Mouse (Mus musculus) ES-E14 (cell line): ENCODE measurements at regions not wholly inside any gene's neighbourhood (a gene's known extent, or its start where the extent isn't known, plus 50 kb on each side); places are given as distances from the start of the nearest gene placed in this dataset.

ENCODE experiments used
- DNase-seq: peaks from one replicate; pipeline ENCODE4 v3.0.0-alpha.2; 2013; ENCODE audit warnings: low read depth, low spot score
- H3K27ac ChIP-seq: 2 replicates; pipeline ENCODE4 v1.5.1; 2012; ENCODE audit warnings: low read depth, mild to moderate bottlenecking, low read length, moderate library complexity, mixed read lengths; ENCODE audit not compliant: poor library complexity, insufficient read depth, severe bottlenecking
- H3K36me3 ChIP-seq: 2 replicates; pipeline ENCODE4 v1.6.1; 2012; ENCODE audit warnings: mild to moderate bottlenecking, low read length, moderate library complexity, mixed read lengths; ENCODE audit not compliant: control insufficient read depth, poor library complexity, insufficient read depth, severe bottlenecking
- H3K4me1 ChIP-seq, 2 experiments: fragments of 150-350 bp in 1 of 2; sonication (generic) in 1 of 2; 2 replicates each; pipeline ENCODE4 v1.6.1; 2012; ENCODE audit warnings: low read length in 2 of 2, mild to moderate bottlenecking in 1 of 2, mixed read lengths in 1 of 2; ENCODE audit not compliant: control insufficient read depth in 2 of 2, insufficient read depth in 2 of 2, poor library complexity in 1 of 2
- H3K4me3 ChIP-seq, 2 experiments: fragments of 150-350 bp in 1 of 2; sonication (generic) in 1 of 2; 2 replicates each; pipeline ENCODE4 v1.5.1; 2012; ENCODE audit warnings: low read length in 2 of 2, low read depth in 1 of 2, mild to moderate bottlenecking in 1 of 2, mixed read lengths in 1 of 2; ENCODE audit not compliant: insufficient read depth in 1 of 2, poor library complexity in 1 of 2, severe bottlenecking in 1 of 2
- H3K9ac ChIP-seq: 2 replicates; pipeline ENCODE4 v1.6.1; 2012; ENCODE audit warnings: low read depth, mild to moderate bottlenecking, low read length, mixed read lengths; ENCODE audit not compliant: poor library complexity, insufficient read depth, severe bottlenecking
- H3K9me3 ChIP-seq: fragments of 150-350 bp; sonication (generic); 2 replicates; pipeline ENCODE4 v1.6.1; 2012; ENCODE audit warnings: low read depth, mild to moderate bottlenecking, low read length; ENCODE audit not compliant: control insufficient read depth, insufficient read depth
- CHD2 ChIP-seq: IDR thresholded peaks from 2 replicates; pipeline ENCODE4 v1.6.1; 2014; ENCODE audit warnings: mild to moderate bottlenecking, low read depth, low read length, inconsistent platforms
- HCFC1 ChIP-seq: IDR thresholded peaks from 2 replicates; pipeline ENCODE4 v1.6.1; 2012; ENCODE audit warnings: low read length, inconsistent platforms, borderline replicate concordance; ENCODE audit not compliant: insufficient read depth
- MAFK ChIP-seq: IDR thresholded peaks from 2 replicates; pipeline ENCODE4 v1.6.1; 2014; ENCODE audit warnings: mild to moderate bottlenecking, low read depth, low read length, inconsistent platforms; ENCODE audit not compliant: insufficient read depth
- ZC3H11A ChIP-seq: IDR thresholded peaks from 2 replicates; pipeline ENCODE4 v1.6.1; 2012; ENCODE audit warnings: low read depth, mild to moderate bottlenecking, inconsistent platforms, low read length, borderline replicate concordance
- ZNF384 ChIP-seq: IDR thresholded peaks from 2 replicates; pipeline ENCODE4 v1.6.1; 2012; ENCODE audit warnings: low read depth, low read length, inconsistent platforms
- in situ Hi-C, 2 experiments: fragments of 600-800 bp; cut with MboI; formaldehyde crosslinking; loops; one replicate each; pipeline ENCODE4 v1.15.1; 2025; ENCODE audit warnings: low sequenced_read_pairs in 2 of 2, inconsistent platforms in 1 of 2; ENCODE audit not compliant: unreplicated experiment in 2 of 2

DNA sequence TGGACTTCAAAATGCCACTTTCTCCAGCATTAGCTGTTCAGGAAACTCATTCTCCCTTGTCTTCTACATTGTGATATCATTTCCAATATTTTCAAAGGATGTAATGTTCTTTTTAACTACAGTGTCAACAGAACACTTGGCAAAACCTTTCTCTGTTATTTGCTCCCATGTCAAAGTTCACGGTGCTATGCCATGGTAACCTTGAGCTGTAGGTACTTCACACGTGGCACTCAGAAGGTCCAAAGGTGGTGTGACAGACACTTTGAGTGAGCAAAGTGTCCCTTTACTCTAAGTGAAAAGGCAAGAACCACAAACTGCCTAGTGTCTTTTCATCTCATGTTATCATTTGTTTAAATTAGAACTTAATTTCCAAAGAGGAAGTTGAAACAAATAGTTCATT, 53.3 kb upstream of the Tram2 start:
- TF ChIP-seq ZNF384 (no peak), MAFK (no peak), CHD2 (no peak), HCFC1 (no peak), ZC3H11A (no peak)
- H3K4me1 ChIP-seq: no peaks in the 10 kb centered on the region

DNA sequence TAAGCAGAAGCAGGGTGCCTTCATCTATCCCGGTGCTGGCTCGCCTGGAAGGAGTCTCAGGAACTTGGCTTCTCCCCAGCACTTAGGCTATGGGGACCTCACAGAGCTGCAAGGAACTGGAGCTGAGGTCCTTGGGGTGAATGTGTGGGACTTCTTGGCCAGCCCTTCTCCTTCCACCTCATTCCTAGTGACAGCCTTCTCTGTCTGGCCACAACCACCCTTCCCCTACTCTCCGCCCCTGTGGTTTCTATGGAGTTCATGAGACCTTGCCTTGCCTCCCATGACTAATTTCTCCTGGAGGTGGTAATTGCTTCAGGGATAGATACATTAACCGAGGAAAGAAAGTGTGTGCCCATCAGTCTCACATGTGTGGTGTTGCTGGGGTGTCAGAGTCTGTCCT, 67.9 kb upstream of the Tram2 start:
- in situ Hi-C loops: no loop called here
- no peak for DNase-seq

More for the DNA sequence above, 53.3 kb upstream of the Tram2 start:
- no peak for DNase-seq
- no peak overlapping the region for H3K27ac ChIP-seq
- no peak overlapping the region for H3K9ac ChIP-seq
- no peaks in the 10 kb centered on the region for H3K9me3 ChIP-seq
- no peaks in the 10 kb centered on the region for H3K36me3 ChIP-seq
- in situ Hi-C loops: no loop called here
- no peak overlapping the region for H3K4me3 ChIP-seq

DNA sequence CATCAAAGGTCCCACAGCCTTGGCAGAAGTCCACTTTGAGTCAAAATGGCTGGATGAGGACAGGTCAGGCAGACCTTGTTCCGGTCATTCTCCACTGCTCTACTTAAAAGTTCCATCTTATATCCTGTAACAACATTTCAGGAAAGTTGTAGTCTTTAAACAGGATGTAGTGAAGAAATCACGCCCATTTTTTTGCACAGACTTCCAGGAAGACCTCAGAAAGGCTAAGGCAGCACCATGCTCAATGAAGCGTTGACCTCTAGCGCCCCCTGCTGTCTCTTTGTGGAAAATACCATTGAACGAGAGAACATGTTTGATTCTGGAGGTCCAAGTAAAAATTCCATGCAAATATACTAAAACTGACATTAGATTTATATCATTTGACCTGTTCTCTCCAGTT, 56.6 kb upstream of the Tmem14a start:
- in situ Hi-C loops: loop anchor here (10.0 kb wide), 1 partner anchor 227 kb away; no protein-coding TSS in a partner anchor
- DNase-seq: peak; percentile 80
- peak; percentile 84 for TF ChIP-seq ZC3H11A
- TF ChIP-seq CHD2: no peak

More for the DNA sequence above, 67.9 kb upstream of the Tram2 start:
- TF ChIP-seq MAFK (no peak), CHD2 (no peak), ZC3H11A (no peak), ZNF384 (no peak), HCFC1 (no peak)
- no peak overlapping the region for H3K9ac ChIP-seq
- no peaks in the 10 kb centered on the region for H3K36me3 ChIP-seq
- H3K4me3 ChIP-seq: no peak overlapping the region
- no peaks in the 10 kb centered on the region for H3K9me3 ChIP-seq
- H3K4me1 ChIP-seq: no peaks in the 10 kb centered on the region
- H3K27ac ChIP-seq: no peak overlapping the region

DNA sequence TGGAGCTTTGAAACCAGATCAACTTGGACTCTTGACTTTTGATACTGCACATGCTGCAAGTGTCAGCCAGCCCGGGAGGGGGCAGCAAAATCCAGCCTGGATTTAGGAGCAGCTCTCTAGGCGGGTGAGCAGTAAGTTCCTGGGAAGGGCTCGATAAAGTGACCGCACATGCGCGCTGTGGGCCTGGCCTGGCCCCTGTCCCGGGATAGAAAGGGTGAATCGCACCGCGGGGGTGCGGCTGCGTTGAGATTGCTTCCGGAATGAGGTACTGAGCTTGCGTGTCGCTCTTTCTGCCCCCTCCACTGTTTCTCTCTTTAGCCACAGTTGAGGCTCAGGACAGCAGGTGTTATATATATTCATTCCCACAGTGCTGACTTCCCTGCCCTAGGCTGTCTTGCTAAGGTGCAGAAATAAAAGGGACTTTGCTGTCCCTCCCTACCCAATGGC, 52.1 kb upstream of the Tmem14a start:
- in situ Hi-C loops: loop anchor here (10.0 kb wide), 1 partner anchor 232 kb away; no protein-coding TSS in a partner anchor

More for the DNA sequence above, 56.6 kb upstream of the Tmem14a start:
- H3K27ac ChIP-seq: no peak overlapping the region
- H3K4me3 ChIP-seq: no peak overlapping the region
- no peaks in the 10 kb centered on the region for H3K9me3 ChIP-seq
- H3K9ac ChIP-seq: no peak overlapping the region
- no peaks in the 10 kb centered on the region for H3K4me1 ChIP-seq
- H3K36me3 ChIP-seq: no peaks in the 10 kb centered on the region

DNA sequence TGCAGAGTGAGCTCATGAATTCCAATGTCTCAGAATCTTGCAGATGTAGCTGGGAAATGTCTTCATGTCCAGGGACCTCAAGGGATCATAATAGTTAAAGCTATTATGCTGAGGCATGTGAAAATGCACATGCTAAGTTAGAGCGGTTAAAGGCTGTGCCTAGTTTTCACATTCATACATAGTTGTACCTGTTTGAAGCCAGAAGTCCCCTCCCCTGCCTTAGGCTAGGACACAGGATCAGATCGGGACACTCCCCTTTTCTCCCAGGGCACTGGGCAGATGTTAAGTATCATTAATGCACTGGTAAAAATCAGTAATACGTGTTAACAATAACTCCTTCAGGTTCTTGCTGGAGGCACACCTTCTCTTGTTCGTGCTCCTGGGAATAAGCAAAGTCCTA, 51.6 kb upstream of the Tmem14a start:
- no peaks in the 10 kb centered on the region for H3K36me3 ChIP-seq
- H3K4me3 ChIP-seq: peak overlapping the region; percentile 45 to 49; a peak in 3 of 4 replicates
- H3K9me3 ChIP-seq: no peaks in the 10 kb centered on the region
- no peak for TF ChIP-seq MAFK
- TF ChIP-seq ZC3H11A: no peak
- no peak for TF ChIP-seq HCFC1
- no peak for TF ChIP-seq ZNF384
- TF ChIP-seq CHD2: no peak
- in situ Hi-C loops: loop anchor here (10.0 kb wide), 1 partner anchor 232 kb away; no protein-coding TSS in a partner anchor
- no peak for DNase-seq
- no peak overlapping the region for H3K9ac ChIP-seq
- no peak overlapping the region for H3K27ac ChIP-seq
- no peaks in the 10 kb centered on the region for H3K4me1 ChIP-seq

More for the DNA sequence above, 52.1 kb upstream of the Tmem14a start:
- Histone ChIP-seq H3K4me3 (peak overlapping the region; percentile 45 to 49), H3K4me1 (no peaks in the 10 kb centered on the region), H3K27ac (no peak overlapping the region), H3K36me3 (no peaks in the 10 kb centered on the region), H3K9ac (peak overlapping the region; percentile 28; the same call in 1 of the 2 replicates), H3K9me3 (no peaks in the 10 kb centered on the region)
- TF ChIP-seq ZNF384 (no peak), ZC3H11A (peak; percentile 76), MAFK (no peak), CHD2 (no peak), HCFC1 (no peak)
- peak; percentile 88 for DNase-seq
